Mouse (Mus musculus) CH12F3 (cell line): ENCODE results near the gene Lrrc31.

Experiments
- in situ Hi-C: fragments of 300-500 bp; cut with MboI; formaldehyde crosslinking; loops from 2 replicates; pipeline ENCODE4 v1.14.3; 2020; ENCODE audit warnings: low sequenced_read_pairs

Lrrc31 gene

GRCm38 (mm10) chr3:30695661-30696060 lies 4.0 kb downstream of the Lrrc31 start:
- in situ Hi-C loops, result no loop called here

GRCm38 (mm10) chr3:30690976-30691375 lies 8.7 kb downstream of the Lrrc31 start:
- in situ Hi-C loops, result no loop called here

DNA sequence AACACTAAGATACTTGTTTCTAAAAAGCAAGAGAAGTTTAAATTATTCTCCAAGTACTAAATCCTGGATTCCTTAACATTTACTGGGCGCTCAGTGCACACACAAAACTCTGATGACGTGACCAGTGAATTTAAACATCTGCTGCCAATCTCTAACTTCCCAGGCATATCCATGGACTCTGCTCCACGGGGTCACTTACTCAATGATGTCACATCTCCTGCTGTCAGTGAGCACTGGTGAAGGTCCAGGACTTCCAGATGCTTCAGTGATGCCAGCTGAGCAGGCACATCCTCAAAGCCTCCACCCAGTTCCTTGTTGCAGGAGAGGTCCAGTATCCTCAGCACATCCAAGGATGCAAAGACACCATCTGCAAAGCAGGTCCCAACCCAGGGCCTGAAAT lies 12.4 kb downstream of the Lrrc31 start:
- in situ Hi-C loops, result no loop called here

- in situ Hi-C loops, result no loop called here
These were observed 16.5 kb downstream of the Lrrc31 start for GRCm38 (mm10) chr3:30683190-30683589.

GRCm38 (mm10) chr3:30658486-30658885 lies 41.2 kb downstream of the Lrrc31 start:
- in situ Hi-C loops, result no loop called here

DNA sequence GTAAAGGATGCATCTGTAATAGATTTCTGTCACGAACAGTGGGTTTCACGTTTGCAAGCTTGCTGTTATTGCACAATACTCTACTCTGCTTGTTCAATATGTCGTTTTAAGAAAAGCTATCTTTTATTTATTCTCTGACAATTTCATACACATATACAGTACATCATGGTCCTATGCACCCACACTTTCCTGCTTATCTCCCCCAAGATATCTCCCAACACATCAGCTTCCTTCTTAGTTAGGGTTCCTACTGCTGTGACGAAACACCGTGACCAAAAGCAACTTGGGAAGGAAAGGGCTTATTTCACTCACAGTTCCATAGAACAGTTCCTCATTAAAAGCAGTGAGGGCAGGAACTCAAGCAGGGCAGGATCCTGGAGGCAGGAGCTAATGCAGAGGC lies 43.7 kb downstream of the Lrrc31 start:
- in situ Hi-C loops, result no loop called here

GRCm38 (mm10) chr3:30650062-30650841 lies 49.4 kb downstream of the Lrrc31 start:
- in situ Hi-C loops, result no loop called here

GRCm38 (mm10) chr3:30648466-30648865 lies 51.2 kb downstream of the Lrrc31 start:
- in situ Hi-C loops, result no loop called here

DNA sequence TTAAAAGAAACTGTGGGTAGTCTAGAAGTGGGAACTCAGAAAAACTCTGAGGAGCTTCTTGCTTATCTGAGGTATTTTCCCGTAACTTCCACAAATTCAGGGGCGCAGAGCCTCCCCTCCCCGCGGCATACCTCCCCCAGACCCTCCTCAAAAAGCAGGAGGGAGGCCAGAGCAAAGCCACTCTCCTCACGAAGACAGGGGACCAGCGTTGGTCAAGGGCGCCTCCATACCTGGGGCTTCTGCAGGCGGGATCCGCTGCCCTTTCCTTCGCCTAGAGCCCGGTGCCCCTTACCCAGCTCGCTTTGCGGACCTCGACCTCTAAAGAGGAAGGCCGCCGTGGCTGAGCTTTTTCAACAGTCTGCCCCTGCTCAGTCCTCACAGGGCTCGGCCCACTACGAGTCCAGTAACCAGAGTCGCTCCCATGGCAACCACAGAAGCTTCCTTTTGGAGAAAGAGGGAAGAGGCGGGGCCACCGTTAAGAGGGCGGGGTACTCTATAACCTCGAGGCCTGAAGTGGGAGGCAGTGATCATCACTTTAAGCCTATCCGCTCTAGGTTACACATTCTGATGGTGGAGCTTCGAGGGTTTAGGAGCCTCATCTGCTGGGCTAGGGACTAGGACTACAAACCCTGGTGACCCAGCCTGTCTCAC lies 52.1 kb downstream of the Lrrc31 start, which contains the start of gene Lrrc34:
TSS of gene Lrrc34 (minus strand) at position 430 of the 651 bp plus-strand sequence.
- in situ Hi-C loops, result no loop called here

- in situ Hi-C loops, result no loop called here
These were observed 52.9 kb downstream of the Lrrc31 start for GRCm38 (mm10) chr3:30646761-30647160.

- in situ Hi-C loops, result no loop called here
These were observed 55.4 kb downstream of the Lrrc31 start, which contains the start of gene Lrriq4 for GRCm38 (mm10) chr3:30644207-30644606. TSS of gene Lrriq4 (plus strand) at chr3:30644507.

DNA sequence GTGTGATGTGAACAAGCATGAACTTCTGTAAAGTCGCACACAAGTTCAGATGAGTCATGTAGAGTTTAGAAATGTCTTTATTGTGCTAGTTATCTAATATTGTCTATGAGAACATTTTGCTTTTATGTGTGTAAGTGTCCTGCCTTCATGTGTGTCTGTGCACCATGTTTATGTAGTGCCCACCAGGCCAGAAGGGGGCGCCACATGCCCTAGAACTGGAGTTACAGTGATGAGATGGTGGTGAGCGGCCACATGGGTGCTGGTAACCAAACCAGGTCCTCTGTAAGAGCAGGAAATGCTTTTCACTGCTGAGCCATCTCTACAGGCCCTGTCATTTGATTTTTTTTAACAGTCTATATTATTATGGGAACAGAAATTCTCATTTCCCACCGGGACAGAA lies 64.0 kb downstream of the Lrrc31 start:
- in situ Hi-C loops, result no loop called here

DNA sequence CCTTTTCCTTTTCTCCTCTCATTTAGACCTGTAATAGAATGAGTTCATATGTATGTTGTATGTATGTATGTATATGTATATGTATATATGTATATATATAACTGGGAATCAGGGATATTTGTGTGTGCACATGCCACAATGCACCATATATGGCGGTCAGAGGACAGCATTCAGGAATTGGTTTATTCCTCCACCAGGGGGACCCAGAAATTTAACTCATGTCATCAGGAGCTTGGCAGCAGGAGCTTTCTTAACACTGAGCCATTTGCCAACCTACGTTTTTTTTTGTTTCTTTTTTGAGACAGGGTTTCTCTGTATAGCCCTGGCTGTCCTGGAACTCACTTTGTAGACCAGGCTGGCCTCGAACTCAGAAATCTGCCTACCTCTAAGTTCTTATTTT lies 66.0 kb downstream of the Lrrc31 start:
- in situ Hi-C loops, result no loop called here
